Mouse (Mus musculus) liver, postnatal 0 days (tissue): Measurements from ENCODE around the gene Cbx7. TPM values are rescaled to one million over a fixed set of nuclear protein-coding genes. Genes with fewer than 3 reads are reported as not detected.

Experiments
- ATAC-seq: fragments of 200-750 bp; cut with Nextera tagmentation; 2 replicates; pipeline ENCODE4 v1.8.0; 2017; ENCODE audit warnings: mild to moderate bottlenecking, moderate library complexity
- DNase-seq: peaks from one replicate; pipeline ENCODE4 v3.0.0-alpha.2; 2016
- H3K27ac ChIP-seq: fragments of 300-500 bp; sonication (generic); 2 replicates; pipeline ENCODE4 v1.5.1; 2014; ENCODE audit warnings: antibody characterized with exemption, moderate library complexity, mild to moderate bottlenecking, low read depth
- H3K27me3 ChIP-seq: fragments of 300-500 bp; sonication (generic); 2 replicates; pipeline ENCODE4 v1.6.1; 2014; ENCODE audit warnings: low read length, control low read depth, mixed read lengths; ENCODE audit not compliant: insufficient read depth
- H3K36me3 ChIP-seq: fragments of 300-500 bp; sonication (generic); replicated peaks from 2 replicates; pipeline ENCODE4 v1.6.1; 2014; ENCODE audit warnings: mild to moderate bottlenecking, control low read depth, low read length, moderate library complexity, mixed read lengths; ENCODE audit not compliant: insufficient read depth
- H3K4me1 ChIP-seq: fragments of 300-500 bp; sonication (generic); 2 replicates; pipeline ENCODE4 v1.6.1; 2014; ENCODE audit warnings: antibody characterized with exemption, mild to moderate bottlenecking, control low read depth; ENCODE audit not compliant: insufficient read depth
- H3K4me2 ChIP-seq: fragments of 300-500 bp; sonication (generic); 2 replicates; pipeline ENCODE4 v1.6.1; 2014; ENCODE audit warnings: low read depth, mild to moderate bottlenecking, low read length, moderate library complexity, mixed read lengths
- H3K4me3 ChIP-seq: fragments of 300-500 bp; sonication (generic); 2 replicates; pipeline ENCODE4 v1.5.1; 2014; ENCODE audit warnings: low read depth, low read length
- H3K9ac ChIP-seq: fragments of 300-500 bp; sonication (generic); replicated peaks from 2 replicates; pipeline ENCODE4 v1.6.1; 2014; ENCODE audit warnings: mild to moderate bottlenecking, moderate library complexity
- H3K9me3 ChIP-seq: fragments of 300-500 bp; sonication (generic); 2 replicates; pipeline ENCODE4 v1.6.1; 2016; ENCODE audit warnings: mild to moderate bottlenecking, control low read depth, low read length, mixed read lengths
- CTCF ChIP-seq: sonication (generic); IDR thresholded peaks from 2 replicates; pipeline ENCODE4 v1.5.1; 2016; ENCODE audit warnings: antibody characterized with exemption, low read depth
- EP300 ChIP-seq: IDR thresholded peaks from 2 replicates; pipeline ENCODE4 v1.6.1; 2016; ENCODE audit warnings: antibody characterized with exemption, low read depth, mild to moderate bottlenecking
- WGBS: fragments of 180-500 bp; shearing (Covaris S2); extraction: QIAGEN DNeasy Blood & Tissue Kit; methylation state at CpG from one replicate; pipeline ENCODE4 v1.1.7; 2014; ENCODE audit not compliant: insufficient replicate concordance; 5-methylcytosine and 5-hydroxymethylcytosine counted together
- polyA plus RNA-seq: library from polyadenylated mRNA; unstranded; fragments of >200 nt; fragmentation: Nextera tagmentation; extraction: Ambion mirVana; gene quantifications from 2 replicates; pipeline ENCODE4 v1.2.1, GENCODE M21; 2015

Gene Cbx7
- polyA plus RNA-seq, 1 experiment from 2014 or later, result 1.2 TPM

DNA sequence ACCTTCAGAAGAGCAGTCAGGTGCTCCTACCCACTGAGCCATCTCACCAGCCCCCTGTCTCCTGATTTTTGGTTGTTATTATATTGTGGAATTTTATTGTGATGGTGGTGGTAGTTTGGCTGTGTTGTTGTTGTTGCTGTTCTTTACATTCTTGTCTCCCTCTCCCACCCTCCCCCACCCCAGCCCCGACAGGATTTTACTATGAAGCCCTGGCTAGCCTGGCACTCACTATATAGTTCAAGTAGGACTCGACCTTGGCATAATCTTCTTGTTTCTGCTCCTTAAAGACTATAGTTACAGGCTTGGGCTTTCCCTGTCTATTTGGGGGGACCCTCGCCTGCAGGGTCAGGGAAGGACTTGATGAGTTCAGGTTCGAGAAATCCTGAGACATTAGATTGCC is 76.6 kb downstream of the Cbx7 start:
- DNase-seq (no peak), ATAC-seq (no peak)
- Histone ChIP-seq H3K9me3 (no peaks in the 10 kb centered on the region), H3K9ac (peak overlapping the region; percentile 85), H3K27ac (peak overlapping the region; percentile 91), H3K27me3 (no peaks in the 10 kb centered on the region), H3K4me2 (peak overlapping the region; percentile 98), H3K4me1 (peaks cover 33% of the 10 kb centered on the region), H3K4me3 (peak overlapping the region; percentile 85), H3K36me3 (peaks cover 26% of the 10 kb centered on the region)
- TF ChIP-seq EP300, result no peak
- 39% methylated on average over 4 of the region's 4 CpGs for WGBS

DNA sequence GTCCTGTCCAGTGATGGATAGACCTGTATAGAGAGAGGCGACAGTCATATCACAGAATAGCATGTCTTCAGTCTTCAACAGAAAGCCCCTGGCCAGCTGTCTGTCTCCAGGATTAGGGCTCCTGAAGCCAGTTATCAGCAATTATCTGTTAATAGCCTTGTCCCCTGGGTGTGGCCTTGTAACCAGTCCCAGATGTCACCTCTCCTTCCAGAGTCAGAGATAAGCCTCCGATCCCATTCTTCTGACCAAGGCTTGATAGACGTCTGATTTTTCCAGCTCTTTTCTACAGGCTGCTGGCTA is 77.1 kb downstream of the Cbx7 start:
- 30% methylated on average over 3 of the region's 3 CpGs for WGBS
- Histone ChIP-seq H3K27ac (peak overlapping the region; percentile 91), H3K9ac (peak overlapping the region; percentile 85), H3K9me3 (no peaks in the 10 kb centered on the region), H3K4me2 (peak overlapping the region; percentile 98), H3K4me3 (peak overlapping the region; percentile 85), H3K4me1 (peaks cover 33% of the 10 kb centered on the region), H3K27me3 (no peaks in the 10 kb centered on the region), H3K36me3 (peaks cover 22% of the 10 kb centered on the region)
- ATAC-seq (peak; percentile 38), DNase-seq (no peak)
- TF ChIP-seq EP300 (peak; percentile 95), CTCF (no peak)

GRCm38 (mm10) chr15:79892995-79893823 is 77.7 kb downstream of the Cbx7 start:
- DNase-seq (no peak), ATAC-seq (no peak)
- Histone ChIP-seq H3K4me1 (peaks cover 33% of the 10 kb centered on the region), H3K4me3 (peak overlapping the region; percentile 85), H3K9me3 (no peaks in the 10 kb centered on the region), H3K4me2 (peak overlapping the region; percentile 98), H3K27ac (peak overlapping the region; percentile 91), H3K36me3 (peaks cover 16% of the 10 kb centered on the region), H3K9ac (peak overlapping the region; percentile 85), H3K27me3 (no peaks in the 10 kb centered on the region)
- TF ChIP-seq EP300, result no peak
- 39% methylated on average over 15 of the region's 15 CpGs for whole genome bisulfite sequencing

- Histone ChIP-seq H3K4me3 (peak overlapping the region; percentile 85), H3K36me3 (peaks cover 8% of the 10 kb centered on the region), H3K27me3 (no peaks in the 10 kb centered on the region), H3K9ac (peak overlapping the region; percentile 85), H3K4me2 (peak overlapping the region; percentile 98), H3K9me3 (no peaks in the 10 kb centered on the region), H3K4me1 (peaks cover 33% of the 10 kb centered on the region), H3K27ac (peak overlapping the region; percentile 91)
- ATAC-seq (peak; percentile 66), DNase-seq (peak; percentile 79)
- TF ChIP-seq CTCF, result no peak
- no peak for TF ChIP-seq EP300
- under 1% methylated on average over 12 of the region's 12 CpGs for WGBS
These were observed 78.7 kb downstream of the Cbx7 start for GRCm38 (mm10) chr15:79892213-79892541.

DNA sequence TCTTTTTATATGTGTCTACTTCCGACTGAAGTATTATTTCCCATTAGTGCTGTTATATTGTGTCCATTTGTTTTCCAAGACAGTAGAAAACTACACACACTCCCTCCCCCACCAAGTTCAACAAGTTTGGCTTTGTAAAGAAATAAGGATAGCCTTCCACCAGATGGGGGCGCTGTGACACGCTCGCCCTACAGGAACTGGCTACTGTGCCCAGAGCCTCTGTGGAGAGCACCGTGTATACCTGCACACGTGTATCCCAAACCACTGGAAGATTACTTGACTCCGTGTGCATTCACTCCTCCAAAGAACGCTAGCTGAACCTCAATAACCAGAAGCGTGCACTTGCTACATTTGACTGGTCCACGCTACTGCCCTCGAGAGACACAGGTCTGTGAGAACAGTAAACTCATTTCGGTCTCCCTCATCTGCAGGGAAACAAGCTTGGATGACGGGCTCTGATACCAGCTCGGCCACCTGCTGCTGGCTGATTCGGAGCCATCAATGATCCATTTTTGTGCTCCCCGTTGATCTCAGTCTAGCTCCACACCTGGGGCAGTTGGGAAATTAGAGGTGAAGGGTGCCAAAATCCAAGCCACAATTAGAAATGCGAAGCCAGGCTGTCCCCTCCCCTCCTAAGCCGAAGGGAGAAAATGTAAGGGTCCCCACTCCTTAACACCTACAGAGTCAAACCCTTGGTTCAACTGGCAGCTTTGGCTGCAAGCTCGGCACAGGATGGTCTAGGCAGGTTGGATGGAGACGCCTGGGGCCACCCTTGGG is 79.3 kb downstream of the Cbx7 start, which contains the start of gene Apobec3:
Gene Apobec3 (plus strand): TSS at position 224 of the 777 bp plus-strand sequence.
- no peaks in the 10 kb centered on the region for H3K9me3 ChIP-seq
- no peaks in the 10 kb centered on the region for H3K27me3 ChIP-seq
- DNase-seq (peak; percentile 91), ATAC-seq (peak; percentile 58)
- peak within 1 kb of the TSS; percentile 91 for H3K27ac ChIP-seq
- peak within 1 kb of the TSS; percentile 98 for H3K4me2 ChIP-seq
- under 1% methylated on average over 20 of the region's 20 CpGs for WGBS
- peak within 1 kb of the TSS; percentile 85 for H3K9ac ChIP-seq
- H3K4me1 ChIP-seq, result peaks cover 32% of the 10 kb centered on the region
- H3K36me3 ChIP-seq, result peaks cover 6% of the 10 kb centered on the region
- 0 out of 2 replicates have a peak, but pooled peaks have one; percentile 9 for TF ChIP-seq EP300
- TF ChIP-seq CTCF, result peak; percentile 97
- H3K4me3 ChIP-seq, result peak within 1 kb of the TSS; percentile 85

- H3K36me3 ChIP-seq, result no peaks in the 10 kb centered on the region
- H3K27me3 ChIP-seq, result peaks cover 3% of the 10 kb centered on the region; the same call in 1 of the 2 replicates
- H3K27ac ChIP-seq, result no peak overlapping the region
- H3K9ac ChIP-seq, result no peak overlapping the region
- H3K4me1 ChIP-seq, result peaks cover 8% of the 10 kb centered on the region; the same call in 1 of the 2 replicates
- DNase-seq (no peak), ATAC-seq (no peak)
- WGBS, result 75% methylated on average over 5 of the region's 5 CpGs
- no peaks in the 10 kb centered on the region for H3K9me3 ChIP-seq
- TF ChIP-seq EP300 (no peak), CTCF (no peak)
- H3K4me2 ChIP-seq, result no peak overlapping the region
- no peak overlapping the region for H3K4me3 ChIP-seq
These were observed 86.1 kb downstream of the Cbx7 start for GRCm38 (mm10) chr15:79884820-79885219.
